Comparison of ENCODE assay signal across 34 mouse cellular contexts in the genomic region with DNA sequence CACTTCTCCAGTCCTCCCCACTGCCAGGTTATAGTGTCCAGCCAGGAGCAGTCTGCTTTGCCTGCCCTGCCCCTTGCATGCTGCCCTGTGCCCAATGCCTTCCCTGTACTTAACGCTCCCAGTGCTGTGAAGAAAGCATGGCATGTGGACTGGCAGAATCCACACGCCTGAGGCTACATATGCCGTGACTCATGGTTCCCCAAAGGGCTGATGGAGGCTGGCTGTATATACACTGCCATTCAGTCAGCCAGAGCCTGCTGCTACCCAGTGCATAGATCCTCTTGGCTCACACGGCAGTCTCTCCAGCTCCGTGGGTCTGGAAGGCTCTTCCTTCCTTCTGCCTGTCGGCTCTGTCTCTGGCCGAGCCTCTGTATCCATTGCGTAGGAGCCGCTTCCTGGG. TPM values are rescaled to one million over a fixed set of nuclear protein-coding genes. Genes with fewer than 3 reads are reported as not detected.
"Had no signal": no experiment of that assay in that cellular context is flagged by ENCODE, and none has a peak within 500 bp of the region (broad histone marks: within the 10 kb centered on the region; RNA-seq: fewer than 3 reads in every experiment).

No protein-coding gene starts in this region.

- DNase-seq: gastrocnemius, postnatal 14 days; gastrocnemius, postnatal 36 days; heart, adult 11 months; heart, adult 2 months; heart, postnatal 14 days; heart, postnatal 36 days; kidney, adult 11 months; kidney, adult 2 months; kidney, adult 9 months; kidney, postnatal 14 days; kidney, postnatal 36 days; liver; liver, embryonic 13.5 days had no signal

- H3K27ac ChIP-seq: heart, adult 2 months; heart, embryonic 13.5 days; heart, embryonic 15.5 days; hindbrain, embryonic 14.5 days; kidney, embryonic 15.5 days; kidney, postnatal 0 days; left cerebral cortex, adult 2 months; limb, embryonic 10.5 days; limb, embryonic 12.5 days; liver, embryonic 13.5 days; liver, embryonic 15.5 days had no signal

- H3K4me3 ChIP-seq: heart, adult 2 months; heart, embryonic 13.5 days; heart, embryonic 15.5 days; kidney, embryonic 15.5 days; left cerebral cortex, adult 2 months; limb, embryonic 10.5 days; limb, embryonic 12.5 days; liver, embryonic 13.5 days; liver, embryonic 15.5 days had no signal

- H3K4me1 ChIP-seq: heart, embryonic 13.5 days; kidney, embryonic 15.5 days; limb, embryonic 10.5 days; limb, embryonic 12.5 days; liver, embryonic 13.5 days; liver, embryonic 15.5 days had no signal

- H3K9ac ChIP-seq: heart, embryonic 13.5 days; heart, embryonic 15.5 days; hindbrain, embryonic 14.5 days; kidney, embryonic 15.5 days; limb, embryonic 12.5 days; liver, embryonic 13.5 days; liver, embryonic 15.5 days had no signal

- H3K27me3 ChIP-seq: heart, embryonic 13.5 days; heart, embryonic 15.5 days; kidney, embryonic 15.5 days; limb, embryonic 12.5 days; liver, embryonic 13.5 days; liver, embryonic 15.5 days had no signal

- H3K4me2 ChIP-seq: heart, embryonic 11.5 days; heart, embryonic 13.5 days; heart, embryonic 15.5 days; hindbrain, embryonic 14.5 days; kidney, embryonic 15.5 days; limb, embryonic 12.5 days; liver, embryonic 11.5 days; liver, embryonic 13.5 days; liver, embryonic 15.5 days had no signal

- ATAC-seq: hindbrain, embryonic 16.5 days; intestine, embryonic 16.5 days had no signal

- H3K9me3 ChIP-seq: heart, embryonic 13.5 days; heart, embryonic 15.5 days; kidney, embryonic 15.5 days; limb, embryonic 10.5 days; limb, embryonic 12.5 days; liver, embryonic 13.5 days; liver, embryonic 15.5 days had no signal

RNA-seq across cellular contexts. Expression of gene Smim6, which starts 36.5 kb away (rescaled TPM):
- total RNA-seq: gastrocnemius, adult 18-20 months; gastrocnemius, adult 8-10 months; gastrocnemius, postnatal 14 days; gastrocnemius, postnatal 36 days; heart, adult 2 months; layer of hippocampus, adult 18-20 months; layer of hippocampus, adult 8-10 months; layer of hippocampus, postnatal 10 days; layer of hippocampus, postnatal 25 days; left cerebral cortex, adult 2 months; left cerebral cortex, postnatal 14 days; left cerebral cortex, postnatal 36 days had no signal
- polyA plus RNA-seq: hindbrain, embryonic 14.5 days had no signal

RNA-seq across cellular contexts. Expression of gene Smim5, which starts 48.5 kb away (rescaled TPM):
- total RNA-seq: left cerebral cortex, postnatal 36 days had no signal
